Mouse (Mus musculus): ENCODE data around the gene Gstt3. TPM values are rescaled to one million over a fixed set of nuclear protein-coding genes. Genes with fewer than 3 reads are reported as not detected.

Gstt3 gene
- 10 to 100 TPM; 18.7 to 21.5 TPM for total RNA-seq (2021)
- long read RNA-seq, experiment 1, transcript Gstt3-201 (5 exons, 1,880 nt) = major isoform, 24 of 28 reads
- long read RNA-seq, experiment 1, partial matches to known transcripts = 2 of 28 reads
- long read RNA-seq, experiment 1, other reads (novel, unspliced or antisense) = 2 of 28 reads
- long read RNA-seq, experiment 2, transcript Gstt3-201 (5 exons, 1,880 nt) = major isoform, 23 of 25 reads
- long read RNA-seq, experiment 2, partial matches to known transcripts = 1 of 25 reads
- long read RNA-seq, experiment 2, other reads (novel, unspliced or antisense) = 1 of 25 reads

DNA sequence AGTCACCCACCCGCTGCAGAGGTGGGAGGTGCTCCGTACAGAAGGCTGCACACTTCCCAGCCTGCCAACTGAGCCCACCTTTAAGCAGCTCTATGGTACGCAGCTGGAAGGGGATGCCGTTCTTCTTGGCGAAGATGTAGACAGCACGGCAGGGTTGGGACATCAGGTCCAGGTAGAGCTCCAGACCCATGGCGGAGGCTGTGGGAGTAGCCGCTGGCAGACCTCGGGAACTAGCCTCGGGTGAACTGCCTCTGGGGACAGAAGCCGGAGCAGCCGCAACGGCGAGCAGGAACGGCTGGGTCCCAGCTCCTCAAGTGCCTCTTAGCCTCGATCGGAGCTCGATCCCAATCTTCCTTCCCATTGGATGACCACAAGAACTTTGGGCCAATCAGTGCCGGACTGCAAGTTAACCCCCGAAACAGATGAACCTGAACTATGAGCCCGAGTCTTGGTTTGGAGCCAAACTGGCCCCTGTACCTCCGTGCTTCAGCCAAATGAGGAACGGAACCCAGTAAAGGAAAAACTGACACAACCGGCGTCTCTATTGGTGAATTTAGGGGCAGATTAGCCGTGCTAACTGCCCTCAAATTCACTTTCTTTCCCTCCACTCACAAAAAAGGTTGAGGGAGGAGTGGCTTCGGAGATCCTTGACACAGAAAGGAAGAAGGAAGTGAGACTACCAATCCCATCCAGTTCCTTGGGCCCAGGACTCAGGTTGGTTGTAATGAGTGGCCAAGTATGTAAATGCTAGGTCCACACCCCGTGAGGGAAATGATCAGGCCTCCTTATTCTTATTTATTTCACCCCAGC is at the start of gene Gstt3, which contains the start of gene Gm20441:
Gstt3 (minus strand) TSS at position 646 of the 810 bp plus-strand sequence.
Gm20441 (minus strand) TSS at position 186 of the 810 bp plus-strand sequence.
- peak; percentile 82 for DNase-seq

GRCm38 (mm10) chr10:75830275-75830670 is 49.1 kb upstream of the Gstt3 start:
- DNase-seq = no peak

GRCm38 (mm10) chr10:75829529-75830274 is 48.5 kb upstream of the Gstt3 start:
- no peak for DNase-seq

- DNase-seq = peak; percentile 78
Measured at GRCm38 (mm10) chr10:75828500-75828931, 47.3 kb upstream of the Gstt3 start.

DNA sequence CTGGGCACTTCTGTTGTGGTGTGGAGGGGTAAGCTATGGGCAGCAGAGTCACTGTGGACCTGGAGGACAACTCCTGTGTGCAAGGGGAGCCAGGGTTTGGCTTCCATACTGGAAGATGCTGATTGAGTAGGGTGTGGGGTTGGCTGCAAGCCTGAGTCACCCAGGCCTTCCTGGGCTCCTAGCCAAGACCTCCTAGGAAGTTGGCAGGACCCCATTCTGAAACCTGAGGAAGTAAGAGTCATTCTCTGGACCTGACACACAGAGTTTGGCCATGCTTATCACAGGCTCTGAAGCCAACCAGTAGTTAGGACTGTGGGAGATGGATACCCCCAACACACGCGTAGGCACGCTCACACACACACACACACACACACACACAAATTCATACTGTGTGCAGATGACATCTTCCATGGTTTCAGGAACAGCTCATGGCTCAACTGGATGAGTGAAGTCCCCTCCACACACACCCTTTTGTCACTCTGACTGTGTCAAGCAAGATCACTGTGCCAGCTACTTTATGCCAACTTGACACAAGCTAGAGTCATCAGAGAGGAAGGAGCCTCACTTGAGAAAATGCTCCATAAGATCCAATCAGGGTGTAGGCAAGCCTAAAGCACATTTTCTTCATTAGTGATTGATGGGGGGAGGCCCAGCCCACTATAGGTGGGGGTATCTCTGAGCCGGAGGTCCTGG is 46.6 kb upstream of the Gstt3 start:
- DNase-seq = peak; percentile 84

DNA sequence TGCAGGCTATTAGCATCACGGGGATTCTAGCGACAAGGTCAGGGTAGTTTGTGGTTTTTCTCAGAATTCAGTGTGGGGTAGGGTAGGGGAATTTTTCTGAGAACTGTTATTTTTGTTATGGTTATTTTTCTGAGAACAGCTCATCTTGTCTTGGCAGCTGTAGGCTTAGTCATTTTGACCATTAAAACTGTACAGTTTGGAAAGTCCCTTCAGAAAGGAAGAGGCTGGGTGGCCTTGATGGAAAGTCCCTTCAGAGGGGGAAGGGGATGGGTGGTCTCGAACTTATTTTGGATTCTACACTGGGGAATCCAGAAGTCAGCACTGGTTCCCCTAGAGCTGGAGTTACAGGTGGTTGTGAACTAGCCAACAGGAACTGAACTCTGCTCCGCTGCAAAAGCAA is 43.3 kb upstream of the Gstt3 start:
- DNase-seq = no peak

GRCm38 (mm10) chr10:75823782-75824181 is 42.6 kb upstream of the Gstt3 start:
- DNase-seq = no peak

GRCm38 (mm10) chr10:75822443-75822842 is 41.2 kb upstream of the Gstt3 start, which contains the start of gene Gstt4:
TSS of gene Gstt4 (minus strand) at chr10:75822543.
- DNase-seq = no peak

- DNase-seq = no peak
Measured at GRCm38 (mm10) chr10:75819882-75820281, 38.7 kb upstream of the Gstt3 start.

GRCm38 (mm10) chr10:75818641-75819040 is 37.4 kb upstream of the Gstt3 start:
- DNase-seq = no peak

- no peak for DNase-seq
Measured at GRCm38 (mm10) chr10:75804217-75804616, 23.0 kb upstream of the Gstt3 start.

GRCm38 (mm10) chr10:75798176-75798696 is 17.0 kb upstream of the Gstt3 start, which contains the start of gene Gstt1:
TSS of gene Gstt1 (minus strand) at chr10:75798584.
- DNase-seq = peak; percentile 80

- peak; percentile 69 for DNase-seq
Measured at GRCm38 (mm10) chr10:75797619-75798175, 16.5 kb upstream of the Gstt3 start.

- no peak for DNase-seq
Measured at GRCm38 (mm10) chr10:75796731-75797516, 15.7 kb upstream of the Gstt3 start.

GRCm38 (mm10) chr10:75794880-75795279 is 13.7 kb upstream of the Gstt3 start:
- peak; percentile 45 for DNase-seq

- no peak for DNase-seq
Measured at GRCm38 (mm10) chr10:75790773-75791172, 9.6 kb upstream of the Gstt3 start.

- DNase-seq = no peak
Measured at GRCm38 (mm10) chr10:75789841-75790240, 8.6 kb upstream of the Gstt3 start.

GRCm38 (mm10) chr10:75789081-75789735 is 8.0 kb upstream of the Gstt3 start:
- DNase-seq = no peak

- no peak for DNase-seq
Measured at GRCm38 (mm10) chr10:75788277-75788676, 7.1 kb upstream of the Gstt3 start.

GRCm38 (mm10) chr10:75785442-75785841 is 4.2 kb upstream of the Gstt3 start:
- DNase-seq = no peak
